Mouse (Mus musculus): ENCODE measurements around the gene Ppp2ca. TPM values are rescaled to one million over a fixed set of nuclear protein-coding genes. Genes with fewer than 3 reads are reported as not detected.

Ppp2ca gene
- polyA plus RNA-seq (2014; fragmentation: Illumina TruSeq; extraction: RNeasy Lipid Tissue Mini Kit (QIAGEN cat#74804); ENCODE audit: low read depth, low replicate concordance) = 201 TPM

GRCm38 (mm10) chr11:52098398-52098946, at the start of gene Ppp2ca:
Gene Ppp2ca (plus strand): TSS chr11:52098681.

GRCm38 (mm10) chr11:52145428-52145827, 46.9 kb downstream of the Ppp2ca start, which contains the start of gene Olfr1373:
Gene Olfr1373 (minus strand): TSS chr11:52145528.

Other genes with a start within 250 kb of the Ppp2ca start
- gene Jade2, start 241.0 kb upstream of the Ppp2ca start, polyA plus RNA-seq (2014; fragmentation: Illumina TruSeq; extraction: RNeasy Lipid Tissue Mini Kit (QIAGEN cat#74804); ENCODE audit: low read depth, low replicate concordance) = 6.2 TPM
- 26.1 TPM for gene Cdkn2aipnl, start 131.0 kb upstream of the Ppp2ca start, polyA plus RNA-seq (2014; fragmentation: Illumina TruSeq; extraction: RNeasy Lipid Tissue Mini Kit (QIAGEN cat#74804); ENCODE audit: low read depth, low replicate concordance)
- gene Ube2b, start 97.9 kb upstream of the Ppp2ca start, polyA plus RNA-seq (2014; fragmentation: Illumina TruSeq; extraction: RNeasy Lipid Tissue Mini Kit (QIAGEN cat#74804); ENCODE audit: low read depth, low replicate concordance) = 460 TPM
- gene Cdkl3, start 94.5 kb upstream of the Ppp2ca start, polyA plus RNA-seq (2014; fragmentation: Illumina TruSeq; extraction: RNeasy Lipid Tissue Mini Kit (QIAGEN cat#74804); ENCODE audit: low read depth, low replicate concordance) = 9.0 TPM
- not detected for gene Olfr1373, start 46.8 kb downstream of the Ppp2ca start, polyA plus RNA-seq (2014; fragmentation: Illumina TruSeq; extraction: RNeasy Lipid Tissue Mini Kit (QIAGEN cat#74804); ENCODE audit: low read depth, low replicate concordance)
- not detected for gene Olfr1371, start 115.3 kb downstream of the Ppp2ca start, polyA plus RNA-seq (2014; fragmentation: Illumina TruSeq; extraction: RNeasy Lipid Tissue Mini Kit (QIAGEN cat#74804); ENCODE audit: low read depth, low replicate concordance)
- 1,778 TPM for gene Skp1a, start 133.3 kb downstream of the Ppp2ca start, polyA plus RNA-seq (2014; fragmentation: Illumina TruSeq; extraction: RNeasy Lipid Tissue Mini Kit (QIAGEN cat#74804); ENCODE audit: low read depth, low replicate concordance)
- 28.4 TPM for gene Tcf7, start 184.3 kb downstream of the Ppp2ca start, polyA plus RNA-seq (2014; fragmentation: Illumina TruSeq; extraction: RNeasy Lipid Tissue Mini Kit (QIAGEN cat#74804); ENCODE audit: low read depth, low replicate concordance)

Data from adrenal gland, adult 10 weeks (tissue).